Mouse (Mus musculus) midbrain, embryonic 11.5 days (tissue): ENCODE measurements at regions not wholly inside any gene's neighbourhood (a gene's known extent, or its start where the extent isn't known, plus 50 kb on each side); places are given as distances from the start of the nearest gene placed in this dataset.
A peak's percentile ranks its signal among the peaks of the same experiment; 100 is the strongest.

Experiments
- ATAC-seq: fragments of 200-750 bp; cut with Nextera tagmentation; 2 replicates; pipeline ENCODE4 v1.8.0; 2017; ENCODE audit warnings: moderate TSS enrichment, moderate library complexity; ENCODE audit not compliant: low FRiP score
- DNase-seq: peaks from one replicate; pipeline ENCODE4 v3.0.0; 2015; ENCODE audit warnings: low spot score; ENCODE audit errors: missing footprints
- H3K27ac ChIP-seq: fragments of 300-500 bp; sonication (generic); 2 replicates; pipeline ENCODE4 v1.5.1; 2014; ENCODE audit warnings: low read depth, low read length
- H3K27me3 ChIP-seq: fragments of 300-500 bp; sonication (generic); 2 replicates; pipeline ENCODE4 v1.6.1; 2014; ENCODE audit warnings: mild to moderate bottlenecking, low read length, moderate library complexity, mixed read lengths; ENCODE audit not compliant: control insufficient read depth, insufficient read depth
- H3K36me3 ChIP-seq: fragments of 300-500 bp; sonication (generic); 2 replicates; pipeline ENCODE4 v1.6.1; 2014; ENCODE audit warnings: mild to moderate bottlenecking, low read length, moderate library complexity, mixed read lengths; ENCODE audit not compliant: control insufficient read depth, insufficient read depth
- H3K4me1 ChIP-seq: fragments of 300-500 bp; sonication (generic); 2 replicates; pipeline ENCODE4 v1.6.1; 2014; ENCODE audit warnings: low read length; ENCODE audit not compliant: control insufficient read depth, insufficient read depth
- H3K4me2 ChIP-seq: fragments of 300-500 bp; sonication (generic); 2 replicates; pipeline ENCODE4 v1.6.1; 2014; ENCODE audit warnings: mild to moderate bottlenecking, moderate library complexity
- H3K4me3 ChIP-seq: fragments of 300-500 bp; sonication (generic); 2 replicates; pipeline ENCODE4 v1.5.1; 2014; ENCODE audit warnings: low read depth, low read length
- H3K9ac ChIP-seq: fragments of 300-500 bp; sonication (generic); 2 replicates; pipeline ENCODE4 v1.6.1; 2014; ENCODE audit warnings: low read length
- H3K9me3 ChIP-seq: fragments of 300-500 bp; sonication (generic); 2 replicates; pipeline ENCODE4 v1.6.1; 2016; ENCODE audit warnings: low read length; ENCODE audit not compliant: control insufficient read depth
- WGBS: fragments of 180-500 bp; shearing (Covaris S2); extraction: QIAGEN DNeasy Blood & Tissue Kit; methylation state at CpG from one replicate; pipeline ENCODE4 v1.1.7; 2014; 5-methylcytosine and 5-hydroxymethylcytosine counted together

DNA sequence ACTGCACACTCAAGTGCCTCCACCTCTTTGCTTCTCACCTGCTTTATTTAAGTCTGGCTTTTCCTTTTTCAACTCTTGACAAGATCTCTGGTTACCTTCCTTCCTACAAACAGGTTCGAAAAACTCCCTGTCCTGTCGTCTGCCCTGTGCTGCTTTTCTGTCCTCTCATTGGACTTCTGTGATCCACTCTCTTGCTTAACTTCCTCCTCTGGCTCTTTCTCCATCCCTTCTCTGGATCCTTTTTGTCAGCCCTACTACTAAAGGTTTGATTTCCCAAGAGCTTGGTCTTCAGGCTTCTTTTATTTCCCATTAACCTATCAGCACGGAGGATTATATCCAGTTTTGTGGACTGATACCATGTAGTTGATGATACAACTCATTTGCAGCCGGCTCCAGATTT is 149.8 kb downstream of the Satb1 start:
- H3K4me3 ChIP-seq, result no peak overlapping the region
- no peaks in the 10 kb centered on the region for H3K9me3 ChIP-seq
- no peak overlapping the region for H3K4me2 ChIP-seq
- H3K36me3 ChIP-seq, result no peaks in the 10 kb centered on the region
- H3K27me3 ChIP-seq, result no peaks in the 10 kb centered on the region
- no peaks in the 10 kb centered on the region for H3K4me1 ChIP-seq
- DNase-seq (no peak), ATAC-seq (no peak)
- no peak overlapping the region for H3K27ac ChIP-seq
- H3K9ac ChIP-seq, result no peak overlapping the region
- WGBS, result 87% methylated on average over 4 of the region's 4 CpGs

GRCm38 (mm10) chr17:51682368-51682767 is 150.7 kb downstream of the Satb1 start:
- H3K4me2 ChIP-seq, result no peak overlapping the region
- no peak overlapping the region for H3K9ac ChIP-seq
- no peaks in the 10 kb centered on the region for H3K4me1 ChIP-seq
- DNase-seq (no peak), ATAC-seq (no peak)
- no peaks in the 10 kb centered on the region for H3K27me3 ChIP-seq
- H3K4me3 ChIP-seq, result no peak overlapping the region
- no peaks in the 10 kb centered on the region for H3K9me3 ChIP-seq
- WGBS, result 66% methylated on average over 3 of the region's 3 CpGs
- no peak overlapping the region for H3K27ac ChIP-seq
- no peaks in the 10 kb centered on the region for H3K36me3 ChIP-seq

GRCm38 (mm10) chr17:51677451-51677850 is 155.6 kb downstream of the Satb1 start:
- Histone ChIP-seq H3K4me3 (no peak overlapping the region), H3K9ac (no peak overlapping the region), H3K27ac (no peak overlapping the region), H3K4me2 (no peak overlapping the region), H3K9me3 (no peaks in the 10 kb centered on the region), H3K4me1 (no peaks in the 10 kb centered on the region), H3K27me3 (no peaks in the 10 kb centered on the region), H3K36me3 (no peaks in the 10 kb centered on the region)
- DNase-seq (no peak), ATAC-seq (no peak)
- WGBS, result 92% methylated on average over 8 of the region's 8 CpGs

DNA sequence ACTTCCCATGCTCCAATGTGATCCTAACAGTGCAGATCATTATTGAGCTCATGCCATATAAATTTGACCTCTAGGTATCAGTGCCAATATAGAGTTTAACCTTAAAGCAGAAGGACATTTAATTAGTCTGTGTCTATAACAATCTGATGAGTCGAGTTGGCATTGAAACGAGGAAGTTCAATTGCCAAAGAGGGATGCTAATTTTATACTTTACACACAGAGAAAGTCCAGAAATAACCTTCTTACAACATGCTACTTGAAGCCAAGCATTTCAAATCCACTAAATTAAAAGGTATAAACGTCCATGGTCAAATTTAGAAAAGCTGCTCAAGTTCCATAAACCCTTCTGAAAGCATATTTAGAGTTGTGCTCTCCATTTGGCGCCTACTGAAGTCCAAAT is 174.7 kb downstream of the Satb1 start:
- Histone ChIP-seq H3K27ac (no peak overlapping the region), H3K4me1 (no peaks in the 10 kb centered on the region), H3K27me3 (no peaks in the 10 kb centered on the region), H3K36me3 (no peaks in the 10 kb centered on the region), H3K4me2 (no peak overlapping the region), H3K9ac (no peak overlapping the region), H3K4me3 (no peak overlapping the region), H3K9me3 (no peaks in the 10 kb centered on the region)
- DNase-seq, result no peak
- 87% methylated on average over 4 of the region's 4 CpGs for WGBS
- ATAC-seq, result no peak

DNA sequence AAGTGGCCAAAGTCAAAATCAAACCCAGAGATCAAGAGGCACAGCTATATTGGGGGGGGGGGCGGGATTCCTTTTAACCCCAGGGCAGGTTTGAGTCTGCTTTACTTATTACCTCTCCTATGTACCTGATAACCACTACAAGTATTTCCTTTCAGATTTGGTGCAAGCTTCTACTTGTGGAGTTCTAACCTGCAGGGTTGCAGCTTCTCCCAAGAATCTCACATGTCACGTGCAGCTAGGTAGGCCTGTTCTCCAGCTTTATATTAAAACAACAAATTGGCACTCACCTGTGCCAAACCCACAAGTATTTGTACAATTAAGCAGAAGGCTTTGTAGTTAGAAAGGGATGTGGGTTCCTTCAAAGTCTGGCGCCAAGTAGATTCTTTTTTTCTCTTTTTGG is 179.2 kb downstream of the Satb1 start:
- DNase-seq, result no peak
- Histone ChIP-seq H3K27me3 (no peaks in the 10 kb centered on the region), H3K9ac (no peak overlapping the region), H3K4me1 (no peaks in the 10 kb centered on the region), H3K4me2 (no peak overlapping the region), H3K4me3 (no peak overlapping the region), H3K36me3 (no peaks in the 10 kb centered on the region), H3K9me3 (no peaks in the 10 kb centered on the region), H3K27ac (no peak overlapping the region)
- 84% methylated on average over 3 of the region's 3 CpGs for WGBS
- no peak for ATAC-seq

GRCm38 (mm10) chr17:51651880-51652279 is 181.2 kb downstream of the Satb1 start:
- no peak overlapping the region for H3K4me3 ChIP-seq
- no peak overlapping the region for H3K27ac ChIP-seq
- ATAC-seq, result no peak
- no peak overlapping the region for H3K4me2 ChIP-seq
- 86% methylated on average over 2 of the region's 2 CpGs for WGBS
- H3K9me3 ChIP-seq, result no peaks in the 10 kb centered on the region
- no peak for DNase-seq
- no peaks in the 10 kb centered on the region for H3K4me1 ChIP-seq
- H3K27me3 ChIP-seq, result no peaks in the 10 kb centered on the region
- no peaks in the 10 kb centered on the region for H3K36me3 ChIP-seq
- H3K9ac ChIP-seq, result no peak overlapping the region

- H3K27ac ChIP-seq, result no peak overlapping the region
- H3K9me3 ChIP-seq, result no peaks in the 10 kb centered on the region
- H3K4me2 ChIP-seq, result no peak overlapping the region
- no peak overlapping the region for H3K4me3 ChIP-seq
- no peaks in the 10 kb centered on the region for H3K4me1 ChIP-seq
- no peaks in the 10 kb centered on the region for H3K27me3 ChIP-seq
- H3K36me3 ChIP-seq, result no peaks in the 10 kb centered on the region
- DNase-seq (no peak), ATAC-seq (no peak)
- H3K9ac ChIP-seq, result no peak overlapping the region
- 84% methylated on average over 12 of the region's 12 CpGs for WGBS
Measured at GRCm38 (mm10) chr17:51649213-51649815, 183.8 kb downstream of the Satb1 start.

DNA sequence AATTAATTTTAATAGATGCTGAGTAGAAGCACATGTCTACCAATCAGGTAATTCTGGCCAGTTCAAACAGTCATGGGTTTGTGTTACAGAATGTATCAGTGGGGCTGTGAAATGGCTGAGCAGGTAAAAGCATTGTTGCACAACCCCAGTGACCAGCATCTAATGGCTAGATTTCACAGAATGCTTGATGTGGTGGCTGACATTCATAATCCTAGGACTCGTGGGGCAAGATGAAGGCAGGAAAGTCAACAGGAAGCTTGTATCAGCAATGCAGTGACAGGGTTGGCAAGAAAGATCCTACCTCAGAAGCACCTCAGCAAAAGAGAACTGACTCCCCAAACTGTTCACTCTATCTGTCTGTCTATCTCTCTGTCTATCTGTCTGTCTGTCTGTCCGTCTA is 186.7 kb downstream of the Satb1 start:
- H3K36me3 ChIP-seq, result no peaks in the 10 kb centered on the region
- DNase-seq (peak; percentile 70), ATAC-seq (no peak)
- H3K4me3 ChIP-seq, result no peak overlapping the region
- H3K27ac ChIP-seq, result no peak overlapping the region
- H3K9me3 ChIP-seq, result no peaks in the 10 kb centered on the region
- WGBS, result 94% methylated on average over 2 of the region's 2 CpGs
- H3K4me1 ChIP-seq, result no peaks in the 10 kb centered on the region
- H3K4me2 ChIP-seq, result no peak overlapping the region
- no peak overlapping the region for H3K9ac ChIP-seq
- H3K27me3 ChIP-seq, result no peaks in the 10 kb centered on the region

GRCm38 (mm10) chr17:51645866-51646265 is 187.2 kb downstream of the Satb1 start:
- WGBS, result 79% methylated on average over 1 of the region's 1 CpGs

DNA sequence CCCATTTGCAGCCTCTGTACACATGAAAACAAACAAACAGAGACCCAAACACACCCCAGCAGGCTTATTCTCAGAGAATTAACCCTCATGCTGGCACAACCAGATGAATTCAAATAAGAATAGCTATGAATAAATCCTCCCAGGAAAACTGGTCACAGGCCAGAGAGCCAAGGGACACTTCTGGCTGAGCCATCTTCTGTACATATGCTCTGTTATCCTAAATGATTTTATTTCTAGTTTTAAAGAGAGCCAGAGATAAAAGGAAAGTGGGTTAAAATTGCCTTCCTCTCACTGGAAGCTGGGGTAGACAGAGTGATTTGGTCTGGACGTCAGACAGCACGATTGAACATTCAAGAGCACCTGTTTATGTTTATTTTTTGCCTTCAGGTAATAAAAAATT is 190.4 kb downstream of the Satb1 start:
- WGBS, result 83% methylated on average over 2 of the region's 2 CpGs
- Histone ChIP-seq H3K36me3 (no peaks in the 10 kb centered on the region), H3K27ac (no peak overlapping the region), H3K4me3 (no peak overlapping the region), H3K9me3 (no peaks in the 10 kb centered on the region), H3K4me1 (no peaks in the 10 kb centered on the region), H3K27me3 (no peaks in the 10 kb centered on the region), H3K4me2 (no peak overlapping the region), H3K9ac (no peak overlapping the region)
- DNase-seq, result no peak
- ATAC-seq, result no peak

More at GRCm38 (mm10) chr17:51645866-51646265, 187.2 kb downstream of the Satb1 start:
- ATAC-seq (no peak), DNase-seq (peak; percentile 73)
- Histone ChIP-seq H3K4me1 (no peaks in the 10 kb centered on the region), H3K27ac (no peak overlapping the region), H3K9ac (no peak overlapping the region), H3K4me3 (no peak overlapping the region), H3K4me2 (no peak overlapping the region), H3K27me3 (no peaks in the 10 kb centered on the region), H3K36me3 (no peaks in the 10 kb centered on the region), H3K9me3 (no peaks in the 10 kb centered on the region)
